Mouse (Mus musculus): ENCODE measurements around the gene Mtnr1a. TPM values are rescaled to one million over a fixed set of nuclear protein-coding genes. Genes with fewer than 3 reads are reported as not detected.
"Not testable (repeated sequence)": the region's sequence is repeated elsewhere in the genome, so short reads cannot be mapped to it uniquely, and the experiment has no call there.

Gene Mtnr1a
- polyA plus RNA-seq, 1 experiment from 2014 or later = 0.15 TPM

GRCm38 (mm10) chr8:45064197-45064869 is 4.6 kb upstream of the Mtnr1a start:
- H3K9ac ChIP-seq (ENCODE audit: low read length) = no peak overlapping the region
- no peaks in the 10 kb centered on the region; the same call in 1 of the 2 replicates for H3K4me1 ChIP-seq (replicated peaks; ENCODE audit: control insufficient read depth, insufficient read depth, low read length)
- no peak overlapping the region for H3K27ac ChIP-seq (ENCODE audit: low read depth)
- no peak overlapping the region for H3K4me2 ChIP-seq (ENCODE audit: low read length)
- H3K27me3 ChIP-seq (replicated peaks; ENCODE audit: control insufficient read depth, insufficient read depth, low read length) = no peaks in the 10 kb centered on the region
- DNase-seq (ENCODE audit: low spot score) (no peak), ATAC-seq (replicated peaks; ENCODE audit: low FRiP score, low TSS enrichment, low read depth) (peak; percentile 52; the same call in 1 of the 2 replicates)
- no peaks in the 10 kb centered on the region for H3K9me3 ChIP-seq (ENCODE audit: control insufficient read depth, low read length)
- WGBS = 50% methylated on average over 8 of the region's 8 CpGs
- H3K36me3 ChIP-seq (ENCODE audit: control insufficient read depth, insufficient read depth, low read length) = no peaks in the 10 kb centered on the region
- H3K4me3 ChIP-seq (ENCODE audit: low read depth, low read length) = no peak overlapping the region

- DNase-seq (ENCODE audit: low spot score); H3K4me3 ChIP-seq (ENCODE audit: low read depth, low read length); H3K9ac ChIP-seq (ENCODE audit: low read length); H3K4me2 ChIP-seq (ENCODE audit: low read length); H3K36me3 ChIP-seq (ENCODE audit: control insufficient read depth, insufficient read depth, low read length); H3K9me3 ChIP-seq (ENCODE audit: control insufficient read depth, low read length); H3K4me1 ChIP-seq (replicated peaks; ENCODE audit: control insufficient read depth, insufficient read depth, low read length); H3K27ac ChIP-seq (ENCODE audit: low read depth); H3K27me3 ChIP-seq (replicated peaks; ENCODE audit: control insufficient read depth, insufficient read depth, low read length); ATAC-seq (replicated peaks; ENCODE audit: low FRiP score, low TSS enrichment, low read depth): not testable (repeated sequence)
- WGBS = 85% methylated on average over 1 of the region's 1 CpGs
Observed at GRCm38 (mm10) chr8:45065391-45065790, 3.5 kb upstream of the Mtnr1a start.

- H3K9ac ChIP-seq (ENCODE audit: low read length) = no peak overlapping the region
- H3K4me2 ChIP-seq (ENCODE audit: low read length) = no peak overlapping the region
- DNase-seq (ENCODE audit: low spot score) = no peak
- H3K36me3 ChIP-seq (ENCODE audit: control insufficient read depth, insufficient read depth, low read length) = no peaks in the 10 kb centered on the region
- no peak overlapping the region for H3K27ac ChIP-seq (ENCODE audit: low read depth)
- ATAC-seq (replicated peaks; ENCODE audit: low FRiP score, low TSS enrichment, low read depth) = no peak
- WGBS = 89% methylated on average over 8 of the region's 8 CpGs
- H3K4me1 ChIP-seq (replicated peaks; ENCODE audit: control insufficient read depth, insufficient read depth, low read length) = no peaks in the 10 kb centered on the region; the same call in 1 of the 2 replicates
- H3K9me3 ChIP-seq (ENCODE audit: control insufficient read depth, low read length) = no peaks in the 10 kb centered on the region
- no peak overlapping the region for H3K4me3 ChIP-seq (ENCODE audit: low read depth, low read length)
- H3K27me3 ChIP-seq (replicated peaks; ENCODE audit: control insufficient read depth, insufficient read depth, low read length) = no peaks in the 10 kb centered on the region
Observed at GRCm38 (mm10) chr8:45070949-45071348, 2.0 kb downstream of the Mtnr1a start.

- DNase-seq (ENCODE audit: low spot score) = no peak
- ATAC-seq (replicated peaks; ENCODE audit: low FRiP score, low TSS enrichment, low read depth) = no peak
- H3K4me2 ChIP-seq (ENCODE audit: low read length) = no peak overlapping the region
Observed at GRCm38 (mm10) chr8:45080850-45081249, 11.9 kb downstream of the Mtnr1a start.

GRCm38 (mm10) chr8:45093599-45093998 is 24.7 kb downstream of the Mtnr1a start:
- H3K4me1 ChIP-seq (replicated peaks; ENCODE audit: control insufficient read depth, insufficient read depth, low read length) = no peaks in the 10 kb centered on the region
- H3K4me3 ChIP-seq (ENCODE audit: low read depth, low read length) = no peak overlapping the region
- WGBS = 74% methylated on average over 3 of the region's 3 CpGs
- no peak overlapping the region for H3K4me2 ChIP-seq (ENCODE audit: low read length)
- no peaks in the 10 kb centered on the region for H3K27me3 ChIP-seq (replicated peaks; ENCODE audit: control insufficient read depth, insufficient read depth, low read length)
- DNase-seq (ENCODE audit: low spot score) = no peak
- H3K36me3 ChIP-seq (ENCODE audit: control insufficient read depth, insufficient read depth, low read length) = no peaks in the 10 kb centered on the region
- no peak overlapping the region for H3K9ac ChIP-seq (ENCODE audit: low read length)
- no peak overlapping the region for H3K27ac ChIP-seq (ENCODE audit: low read depth)
- ATAC-seq (replicated peaks; ENCODE audit: low FRiP score, low TSS enrichment, low read depth) = no peak
- H3K9me3 ChIP-seq (ENCODE audit: control insufficient read depth, low read length) = no peaks in the 10 kb centered on the region

More at GRCm38 (mm10) chr8:45080850-45081249, 11.9 kb downstream of the Mtnr1a start:
- Histone ChIP-seq H3K4me3 (ENCODE audit: low read depth, low read length) (no peak overlapping the region), H3K27ac (ENCODE audit: low read depth) (no peak overlapping the region), H3K4me1 (replicated peaks; ENCODE audit: control insufficient read depth, insufficient read depth, low read length) (no peaks in the 10 kb centered on the region), H3K9ac (ENCODE audit: low read length) (no peak overlapping the region), H3K36me3 (ENCODE audit: control insufficient read depth, insufficient read depth, low read length) (no peaks in the 10 kb centered on the region), H3K9me3 (ENCODE audit: control insufficient read depth, low read length) (no peaks in the 10 kb centered on the region), H3K27me3 (replicated peaks; ENCODE audit: control insufficient read depth, insufficient read depth, low read length) (no peaks in the 10 kb centered on the region)
- WGBS = 84% methylated on average over 3 of the region's 3 CpGs

GRCm38 (mm10) chr8:45109371-45110063 is 40.6 kb downstream of the Mtnr1a start:
- H3K27me3 ChIP-seq (replicated peaks; ENCODE audit: control insufficient read depth, insufficient read depth, low read length) = 0 out of 2 replicates have a peak, but pooled peaks cover 10% of the 10 kb centered on the region
- H3K4me3 ChIP-seq (ENCODE audit: low read depth, low read length) = peak overlapping the region; percentile 10; the same call in 1 of the 2 replicates
- no peak overlapping the region for H3K27ac ChIP-seq (ENCODE audit: low read depth)
- 28% methylated on average over 13 of the region's 13 CpGs for WGBS
- H3K4me1 ChIP-seq (replicated peaks; ENCODE audit: control insufficient read depth, insufficient read depth, low read length) = peaks cover 5% of the 10 kb centered on the region; the same call in 1 of the 2 replicates
- ATAC-seq (replicated peaks; ENCODE audit: low FRiP score, low TSS enrichment, low read depth) (0 out of 2 replicates have a peak, but pooled peaks have one; percentile 51), DNase-seq (ENCODE audit: low spot score) (peak; percentile 56)
- no peaks in the 10 kb centered on the region for H3K9me3 ChIP-seq (ENCODE audit: control insufficient read depth, low read length)
- H3K36me3 ChIP-seq (ENCODE audit: control insufficient read depth, insufficient read depth, low read length) = no peaks in the 10 kb centered on the region
- peak overlapping the region; percentile 38 for H3K4me2 ChIP-seq (ENCODE audit: low read length)
- no peak overlapping the region for H3K9ac ChIP-seq (ENCODE audit: low read length)

GRCm38 (mm10) chr8:45110064-45110812 is 41.3 kb downstream of the Mtnr1a start:
- Histone ChIP-seq H3K27ac (ENCODE audit: low read depth) (no peak overlapping the region), H3K4me2 (ENCODE audit: low read length) (peak overlapping the region; percentile 38), H3K4me1 (replicated peaks; ENCODE audit: control insufficient read depth, insufficient read depth, low read length) (peaks cover 5% of the 10 kb centered on the region; the same call in 1 of the 2 replicates), H3K36me3 (ENCODE audit: control insufficient read depth, insufficient read depth, low read length) (no peaks in the 10 kb centered on the region), H3K27me3 (replicated peaks; ENCODE audit: control insufficient read depth, insufficient read depth, low read length) (0 out of 2 replicates have a peak, but pooled peaks cover 10% of the 10 kb centered on the region), H3K9me3 (ENCODE audit: control insufficient read depth, low read length) (no peaks in the 10 kb centered on the region), H3K9ac (ENCODE audit: low read length) (no peak overlapping the region), H3K4me3 (ENCODE audit: low read depth, low read length) (peak overlapping the region; percentile 7; the same call in 1 of the 2 replicates)
- ATAC-seq (replicated peaks; ENCODE audit: low FRiP score, low TSS enrichment, low read depth) = peak; percentile 80
- 5% methylated on average over 16 of the region's 16 CpGs for WGBS
- peak; percentile 53 for DNase-seq (ENCODE audit: low spot score)

- H3K4me3 ChIP-seq (ENCODE audit: low read depth, low read length) = no peak overlapping the region
- WGBS = 32% methylated on average over 5 of the region's 5 CpGs
- H3K4me1 ChIP-seq (replicated peaks; ENCODE audit: control insufficient read depth, insufficient read depth, low read length) = peaks cover 5% of the 10 kb centered on the region; the same call in 1 of the 2 replicates
- H3K27ac ChIP-seq (ENCODE audit: low read depth) = no peak overlapping the region
- no peaks in the 10 kb centered on the region for H3K9me3 ChIP-seq (ENCODE audit: control insufficient read depth, low read length)
- H3K27me3 ChIP-seq (replicated peaks; ENCODE audit: control insufficient read depth, insufficient read depth, low read length) = 0 out of 2 replicates have a peak, but pooled peaks cover 10% of the 10 kb centered on the region
- H3K4me2 ChIP-seq (ENCODE audit: low read length) = peak overlapping the region; percentile 38
- ATAC-seq (replicated peaks; ENCODE audit: low FRiP score, low TSS enrichment, low read depth) (no peak), DNase-seq (ENCODE audit: low spot score) (no peak)
- no peaks in the 10 kb centered on the region for H3K36me3 ChIP-seq (ENCODE audit: control insufficient read depth, insufficient read depth, low read length)
- no peak overlapping the region for H3K9ac ChIP-seq (ENCODE audit: low read length)
Observed at GRCm38 (mm10) chr8:45110813-45111104, 41.8 kb downstream of the Mtnr1a start.
